Mouse (Mus musculus): ENCODE data around the gene Fmo4.

The Fmo4 gene

DNA sequence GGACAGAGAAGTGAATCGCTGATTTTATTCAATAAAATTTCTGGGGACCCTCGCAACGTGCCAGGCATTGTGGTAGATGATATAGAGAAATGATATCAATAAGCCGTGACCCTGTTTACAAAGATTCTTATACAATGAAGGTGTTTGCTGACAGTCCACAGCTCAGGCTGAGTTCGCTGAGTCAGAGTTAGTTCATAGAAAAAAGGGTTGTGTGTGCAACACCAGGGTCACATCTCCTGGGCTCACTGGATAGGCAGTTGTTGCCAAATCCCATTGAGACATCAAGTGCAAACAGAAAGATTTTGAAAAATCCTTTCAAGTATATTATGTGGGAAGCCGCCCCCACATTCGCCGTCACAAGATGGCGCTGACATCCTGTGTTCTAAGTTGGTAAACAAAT is 26.4 kb upstream of the Fmo4 start:
- Histone ChIP-seq H3K27me3 (ENCODE audit: insufficient read depth, low read length) (no peaks in the 10 kb centered on the region; the same call in 1 of the 2 replicates), H3K4me3 (replicated peaks; ENCODE audit: low read length) (no peak overlapping the region), H3K9me3 (ENCODE audit: low read length) (no peaks in the 10 kb centered on the region), H3K4me1 (replicated peaks; ENCODE audit: low read depth, low read length) (no peaks in the 10 kb centered on the region), H3K36me3 (ENCODE audit: insufficient read depth, low read length) (no peaks in the 10 kb centered on the region)
- no peak for TF ChIP-seq CTCF (conservative IDR thresholded peaks at IDR 0.05; ENCODE audit: low read length)
- TF ChIP-seq POU5F1 (IDR thresholded peaks at IDR 0.05; ENCODE audit: borderline replicate concordance, low read length): no peak
- TF ChIP-seq NANOG (IDR thresholded peaks at IDR 0.05; ENCODE audit: borderline replicate concordance, low read length): no peak

DNA sequence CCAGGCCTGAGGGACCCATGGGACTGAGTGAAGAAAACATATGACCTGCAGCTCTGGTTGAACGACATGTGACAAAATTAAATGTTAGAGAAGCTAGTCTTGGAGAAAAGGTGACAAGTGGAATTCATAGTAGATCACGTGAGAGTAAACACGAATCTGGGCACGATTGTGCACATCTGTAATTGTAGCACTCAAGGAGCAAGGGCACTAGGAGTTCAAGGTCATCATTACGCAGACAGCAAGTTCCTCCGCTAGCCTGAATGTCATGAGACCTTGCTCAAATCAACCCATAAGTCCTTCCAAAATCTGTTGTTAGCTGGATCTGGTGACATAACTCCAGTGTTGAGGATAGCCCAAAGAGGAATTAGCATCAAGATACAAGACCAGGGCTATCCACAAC is 25.2 kb upstream of the Fmo4 start:
- H3K27me3 ChIP-seq (ENCODE audit: insufficient read depth, low read length): no peaks in the 10 kb centered on the region; the same call in 1 of the 2 replicates
- H3K36me3 ChIP-seq (ENCODE audit: insufficient read depth, low read length): no peaks in the 10 kb centered on the region
- H3K4me3 ChIP-seq (replicated peaks; ENCODE audit: low read length): no peak overlapping the region
- TF ChIP-seq POU5F1 (IDR thresholded peaks at IDR 0.05; ENCODE audit: borderline replicate concordance, low read length): no peak
- TF ChIP-seq NANOG (IDR thresholded peaks at IDR 0.05; ENCODE audit: borderline replicate concordance, low read length): no peak
- TF ChIP-seq CTCF (conservative IDR thresholded peaks at IDR 0.05; ENCODE audit: low read length): no peak
- no peaks in the 10 kb centered on the region for H3K9me3 ChIP-seq (ENCODE audit: low read length)
- no peaks in the 10 kb centered on the region for H3K4me1 ChIP-seq (replicated peaks; ENCODE audit: low read depth, low read length)

DNA sequence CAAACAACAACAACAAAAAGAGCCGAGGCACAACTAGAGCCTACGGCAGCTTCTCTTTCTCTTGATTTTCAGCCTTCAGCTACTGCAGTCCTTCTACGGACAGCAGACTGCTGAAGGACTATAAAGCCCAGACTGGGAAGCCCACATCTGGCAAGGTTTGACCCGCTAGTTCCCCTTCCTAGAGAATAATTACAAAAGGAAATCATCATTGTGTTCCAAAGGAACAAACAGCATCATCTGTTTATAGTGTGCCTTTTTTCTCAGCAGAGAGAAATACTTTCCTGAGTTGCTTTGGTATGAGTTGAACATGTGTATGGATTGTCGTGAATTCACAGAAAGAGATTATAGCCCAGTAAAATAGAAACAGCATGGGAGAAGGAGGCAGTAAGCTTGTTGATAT is 20.6 kb upstream of the Fmo4 start:
- Histone ChIP-seq H3K36me3 (ENCODE audit: insufficient read depth, low read length) (no peaks in the 10 kb centered on the region), H3K27me3 (ENCODE audit: insufficient read depth, low read length) (no peaks in the 10 kb centered on the region; the same call in 1 of the 2 replicates), H3K9me3 (ENCODE audit: low read length) (no peaks in the 10 kb centered on the region), H3K4me1 (replicated peaks; ENCODE audit: low read depth, low read length) (peaks cover 17% of the 10 kb centered on the region), H3K4me3 (replicated peaks; ENCODE audit: low read length) (no peak overlapping the region)
- TF ChIP-seq NANOG (IDR thresholded peaks at IDR 0.05; ENCODE audit: borderline replicate concordance, low read length): no peak
- TF ChIP-seq CTCF (conservative IDR thresholded peaks at IDR 0.05; ENCODE audit: low read length): no peak
- no peak for TF ChIP-seq POU5F1 (IDR thresholded peaks at IDR 0.05; ENCODE audit: borderline replicate concordance, low read length)

DNA sequence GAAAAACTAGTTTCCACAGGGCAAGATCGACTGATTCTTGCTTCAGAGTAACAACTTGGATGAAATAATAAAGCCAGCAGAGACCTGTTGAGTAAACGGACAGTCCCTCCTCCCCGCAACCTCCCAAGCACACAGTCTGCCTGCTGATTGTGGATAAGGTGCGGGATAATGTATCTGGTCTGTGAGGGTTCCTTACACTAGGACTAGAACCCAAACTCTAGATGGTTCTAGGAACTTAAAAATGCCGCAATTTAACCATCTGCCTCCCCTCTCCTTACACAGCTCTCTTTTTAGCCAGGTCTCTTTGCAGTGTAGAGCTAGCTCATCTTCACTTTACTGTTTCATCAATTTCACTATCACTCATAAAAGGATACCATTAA is 18.8 kb upstream of the Fmo4 start:
- TF ChIP-seq POU5F1 (IDR thresholded peaks at IDR 0.05; ENCODE audit: borderline replicate concordance, low read length): no peak
- TF ChIP-seq NANOG (IDR thresholded peaks at IDR 0.05; ENCODE audit: borderline replicate concordance, low read length): no peak
- TF ChIP-seq CTCF (conservative IDR thresholded peaks at IDR 0.05; ENCODE audit: low read length): no peak
- Histone ChIP-seq H3K27me3 (ENCODE audit: insufficient read depth, low read length) (no peaks in the 10 kb centered on the region; the same call in 1 of the 2 replicates), H3K4me1 (replicated peaks; ENCODE audit: low read depth, low read length) (peaks cover 17% of the 10 kb centered on the region), H3K9me3 (ENCODE audit: low read length) (no peaks in the 10 kb centered on the region), H3K36me3 (ENCODE audit: insufficient read depth, low read length) (no peaks in the 10 kb centered on the region), H3K4me3 (replicated peaks; ENCODE audit: low read length) (no peak overlapping the region)

DNA sequence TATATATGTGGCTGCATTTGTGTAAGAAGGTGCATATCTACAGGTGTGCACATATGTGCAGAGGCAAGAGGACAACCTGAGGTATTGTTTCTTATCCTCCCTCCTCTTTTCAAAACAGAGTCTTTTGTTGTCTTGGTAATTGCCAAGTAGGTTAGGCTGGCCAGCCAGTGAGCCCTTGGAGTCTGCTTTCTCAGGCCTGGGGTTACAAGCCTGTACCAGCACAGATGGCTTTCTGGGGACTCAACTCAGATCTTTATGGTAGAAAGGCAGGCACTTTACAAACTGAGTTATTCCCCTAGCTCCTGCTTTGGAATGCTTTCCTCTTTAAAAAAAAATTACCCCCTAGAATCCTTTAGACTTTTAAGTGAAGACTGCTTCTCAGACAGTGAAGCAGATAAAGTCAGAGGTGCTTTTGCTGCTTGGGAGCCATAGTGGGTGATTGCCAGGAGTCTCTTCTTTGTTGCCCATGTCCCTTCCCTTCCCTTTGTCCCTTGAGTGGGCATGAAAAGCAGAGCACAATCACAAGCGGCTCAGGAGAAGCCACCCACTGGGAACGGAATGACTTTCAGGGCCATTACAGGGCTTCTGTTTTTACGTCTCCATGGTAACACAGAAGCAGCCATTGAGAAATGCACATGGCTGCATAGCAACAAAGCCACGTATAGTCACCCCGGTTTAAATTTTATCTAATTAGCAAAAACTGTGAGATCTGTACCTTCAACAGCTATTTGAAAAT is 18.2 kb upstream of the Fmo4 start:
- Histone ChIP-seq H3K36me3 (ENCODE audit: insufficient read depth, low read length) (no peaks in the 10 kb centered on the region), H3K4me3 (replicated peaks; ENCODE audit: low read length) (no peak overlapping the region), H3K4me1 (replicated peaks; ENCODE audit: low read depth, low read length) (peaks cover 17% of the 10 kb centered on the region), H3K27me3 (ENCODE audit: insufficient read depth, low read length) (no peaks in the 10 kb centered on the region), H3K9me3 (ENCODE audit: low read length) (no peaks in the 10 kb centered on the region)
- TF ChIP-seq NANOG (IDR thresholded peaks at IDR 0.05; ENCODE audit: borderline replicate concordance, low read length): peak; percentile 54; the same call in 1 of the 2 replicates
- no peak for TF ChIP-seq POU5F1 (IDR thresholded peaks at IDR 0.05; ENCODE audit: borderline replicate concordance, low read length)

DNA sequence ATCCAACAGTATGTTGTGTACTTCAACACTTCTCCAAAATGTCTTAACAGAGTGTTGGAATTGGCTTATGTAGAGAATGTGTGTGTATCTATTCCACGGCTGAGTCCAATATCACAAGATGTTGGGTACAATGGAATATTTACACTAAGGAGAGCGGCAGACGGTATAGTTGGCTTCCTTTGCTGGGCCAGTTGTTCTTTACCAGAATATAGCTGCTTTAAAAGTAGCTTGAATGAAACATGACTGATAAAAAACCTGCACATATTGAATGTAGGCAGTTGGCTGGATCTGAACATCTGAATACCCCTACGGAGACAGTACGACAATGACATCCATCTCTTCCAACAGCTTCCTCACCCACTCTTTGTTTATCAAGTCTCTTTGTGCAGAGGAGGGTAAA is 5.5 kb upstream of the Fmo4 start:
- no peak for TF ChIP-seq CTCF (conservative IDR thresholded peaks at IDR 0.05; ENCODE audit: low read length)
- no peak for TF ChIP-seq NANOG (IDR thresholded peaks at IDR 0.05; ENCODE audit: borderline replicate concordance, low read length)
- TF ChIP-seq POU5F1 (IDR thresholded peaks at IDR 0.05; ENCODE audit: borderline replicate concordance, low read length): no peak
- Histone ChIP-seq H3K4me3 (replicated peaks; ENCODE audit: low read length) (0 out of 2 replicates have a peak overlapping the region, but pooled peaks have one; percentile 43), H3K4me1 (replicated peaks; ENCODE audit: low read depth, low read length) (no peaks in the 10 kb centered on the region), H3K36me3 (ENCODE audit: insufficient read depth, low read length) (no peaks in the 10 kb centered on the region), H3K27me3 (ENCODE audit: insufficient read depth, low read length) (no peaks in the 10 kb centered on the region), H3K9me3 (ENCODE audit: low read length) (no peaks in the 10 kb centered on the region)

DNA sequence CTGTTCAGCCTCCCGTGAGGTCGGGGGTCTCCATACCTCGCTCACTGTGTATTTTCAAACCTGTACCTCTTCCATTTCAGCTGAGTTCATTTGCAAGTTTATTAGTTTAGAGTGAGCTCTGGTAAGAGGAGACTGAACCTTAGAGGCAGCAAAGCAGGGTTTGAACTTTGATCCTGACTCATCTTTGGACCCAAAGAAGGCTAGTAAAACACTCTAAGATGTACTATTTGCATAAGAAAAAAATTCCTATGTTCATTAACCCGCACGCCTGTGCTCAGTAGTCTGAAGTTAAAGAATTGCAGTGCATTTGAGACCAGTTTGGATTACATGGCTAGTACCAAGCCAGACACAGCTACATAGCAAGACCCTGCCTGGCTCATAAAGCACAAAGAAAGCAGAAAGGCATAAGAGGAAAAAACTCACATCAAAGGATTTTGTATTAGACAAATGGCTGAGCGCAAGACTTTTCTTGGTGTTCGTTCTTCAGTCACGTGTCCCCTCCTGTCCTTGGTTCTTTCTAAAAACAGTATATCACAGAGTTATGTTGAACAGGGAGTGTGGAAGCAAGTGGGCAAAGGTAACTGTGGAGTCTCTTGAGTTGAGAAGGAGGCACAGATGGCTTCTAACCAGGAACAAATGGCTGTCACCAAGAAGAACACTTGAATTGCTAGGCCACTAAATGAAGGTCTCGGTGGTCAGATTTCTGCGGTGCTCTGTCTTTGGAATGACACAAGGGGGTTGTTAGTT is 1.8 kb upstream of the Fmo4 start:
- Histone ChIP-seq H3K4me1 (replicated peaks; ENCODE audit: low read depth, low read length) (no peaks in the 10 kb centered on the region; the same call in 1 of the 2 replicates), H3K4me3 (replicated peaks; ENCODE audit: low read length) (no peak overlapping the region), H3K36me3 (ENCODE audit: insufficient read depth, low read length) (no peaks in the 10 kb centered on the region), H3K27me3 (ENCODE audit: insufficient read depth, low read length) (no peaks in the 10 kb centered on the region), H3K9me3 (ENCODE audit: low read length) (no peaks in the 10 kb centered on the region)
- TF ChIP-seq CTCF (conservative IDR thresholded peaks at IDR 0.05; ENCODE audit: low read length): no peak
- no peak for TF ChIP-seq NANOG (IDR thresholded peaks at IDR 0.05; ENCODE audit: borderline replicate concordance, low read length)
- TF ChIP-seq POU5F1 (IDR thresholded peaks at IDR 0.05; ENCODE audit: borderline replicate concordance, low read length): no peak

DNA sequence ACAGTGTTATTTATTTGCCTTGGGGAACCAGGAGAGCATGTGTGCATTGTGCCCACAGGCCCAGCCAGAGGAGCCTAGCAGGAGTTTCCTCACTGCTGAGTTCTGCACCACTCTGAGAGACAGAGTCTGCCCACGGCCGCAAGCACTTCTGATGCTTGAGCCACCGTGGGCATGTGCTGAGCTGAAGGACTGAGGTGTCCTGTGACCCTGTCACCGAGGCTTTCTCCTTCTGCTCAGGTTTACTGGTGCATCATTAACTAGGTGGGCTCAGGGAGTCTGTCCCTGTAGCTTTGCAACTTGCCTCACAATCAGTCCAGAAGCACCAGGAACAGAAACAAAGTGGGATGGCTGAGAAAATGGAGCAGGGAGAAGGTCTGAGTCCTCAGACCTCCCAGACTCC is 1.2 kb upstream of the Fmo4 start:
- TF ChIP-seq CTCF (conservative IDR thresholded peaks at IDR 0.05; ENCODE audit: low read length): no peak
- TF ChIP-seq POU5F1 (IDR thresholded peaks at IDR 0.05; ENCODE audit: borderline replicate concordance, low read length): no peak
- TF ChIP-seq NANOG (IDR thresholded peaks at IDR 0.05; ENCODE audit: borderline replicate concordance, low read length): no peak
- Histone ChIP-seq H3K9me3 (ENCODE audit: low read length) (no peaks in the 10 kb centered on the region), H3K4me3 (replicated peaks; ENCODE audit: low read length) (no peak overlapping the region), H3K4me1 (replicated peaks; ENCODE audit: low read depth, low read length) (no peaks in the 10 kb centered on the region; the same call in 1 of the 2 replicates), H3K27me3 (ENCODE audit: insufficient read depth, low read length) (no peaks in the 10 kb centered on the region), H3K36me3 (ENCODE audit: insufficient read depth, low read length) (no peaks in the 10 kb centered on the region)

Data from E14TG2a.4 (cell line).